Comparison of ENCODE assay signal across 14 mouse cellular contexts in genomic region chr9:94455466-94455865, GRCm38 (mm10).
"Had no signal": no experiment of that assay in that cellular context is flagged by ENCODE, and none has a peak within 500 bp of the region (broad histone marks: within the 10 kb centered on the region; RNA-seq: fewer than 3 reads in every experiment).

No protein-coding gene starts in this region.

- H3K27ac ChIP-seq: intestine, embryonic 15.5 days; kidney, embryonic 15.5 days; limb, embryonic 12.5 days; liver, embryonic 14.5 days; lung, embryonic 15.5 days; macrophage; midbrain, embryonic 15.5 days had no signal

- DNase-seq: kidney, postnatal 14 days; layer of hippocampus, postnatal 36 days; lung, postnatal 14 days; right cerebral cortex, adult 18-20 months; right cerebral cortex, postnatal 25 days; thymus, postnatal 36 days had no signal

- H3K9me3 ChIP-seq: intestine, embryonic 15.5 days; kidney, embryonic 15.5 days; limb, embryonic 12.5 days; lung, embryonic 15.5 days; megakaryocyte, embryonic 14.5 days; midbrain, embryonic 15.5 days had no signal

- H3K27me3 ChIP-seq: intestine, embryonic 15.5 days; limb, embryonic 12.5 days; lung, embryonic 15.5 days; megakaryocyte, embryonic 14.5 days; midbrain, embryonic 15.5 days had no signal

- H3K9ac ChIP-seq: intestine, embryonic 15.5 days; kidney, embryonic 15.5 days; limb, embryonic 12.5 days; liver, embryonic 14.5 days; lung, embryonic 15.5 days; midbrain, embryonic 15.5 days had no signal

- H3K36me3 ChIP-seq: intestine, embryonic 15.5 days; kidney, embryonic 15.5 days; limb, embryonic 12.5 days; lung, embryonic 15.5 days; midbrain, embryonic 15.5 days had no signal

- H3K4me2 ChIP-seq: intestine, embryonic 15.5 days; kidney, embryonic 15.5 days; limb, embryonic 12.5 days; lung, embryonic 15.5 days; midbrain, embryonic 15.5 days had no signal

- H3K4me3 ChIP-seq: intestine, embryonic 15.5 days; kidney, embryonic 15.5 days; limb, embryonic 12.5 days; lung, embryonic 15.5 days; megakaryocyte, embryonic 14.5 days; midbrain, embryonic 15.5 days had no signal

- H3K4me1 ChIP-seq: intestine, embryonic 15.5 days; kidney, embryonic 15.5 days; limb, embryonic 12.5 days; megakaryocyte, embryonic 14.5 days; midbrain, embryonic 15.5 days had no signal
